Mouse (Mus musculus) midbrain, embryonic 13.5 days (tissue): Measurements from ENCODE around the gene Col27a1. TPM values are rescaled to one million over a fixed set of nuclear protein-coding genes. Genes with fewer than 3 reads are reported as not detected.

ENCODE experiments used
- ATAC-seq: fragments of 200-750 bp; cut with Nextera tagmentation; 2 replicates; pipeline ENCODE4 v1.8.0; 2017; ENCODE audit warnings: mild to moderate bottlenecking, moderate TSS enrichment, moderate library complexity
- H3K27ac ChIP-seq: fragments of 300-500 bp; sonication (generic); 2 replicates; pipeline ENCODE4 v1.5.1; 2015; ENCODE audit warnings: inconsistent platforms, mild to moderate bottlenecking, moderate library complexity
- H3K27me3 ChIP-seq: fragments of 300-500 bp; sonication (generic); 2 replicates; pipeline ENCODE4 v1.6.1; 2015; ENCODE audit warnings: mild to moderate bottlenecking, inconsistent platforms
- H3K36me3 ChIP-seq: fragments of 300-500 bp; sonication (generic); 2 replicates; pipeline ENCODE4 v1.6.1; 2015; ENCODE audit warnings: mild to moderate bottlenecking, inconsistent platforms
- H3K4me1 ChIP-seq: fragments of 300-500 bp; sonication (generic); replicated peaks from 2 replicates; pipeline ENCODE4 v1.6.1; 2015; ENCODE audit warnings: inconsistent platforms
- H3K4me2 ChIP-seq: fragments of 300-500 bp; sonication (generic); replicated peaks from 2 replicates; pipeline ENCODE4 v1.6.1; 2015; ENCODE audit warnings: moderate library complexity, mild to moderate bottlenecking, inconsistent platforms
- H3K4me3 ChIP-seq: fragments of 300-500 bp; sonication (generic); replicated peaks from 2 replicates; pipeline ENCODE4 v1.5.1; 2015; ENCODE audit warnings: mild to moderate bottlenecking, inconsistent platforms
- H3K9ac ChIP-seq: fragments of 300-500 bp; sonication (generic); replicated peaks from 2 replicates; pipeline ENCODE4 v1.6.1; 2015; ENCODE audit warnings: mild to moderate bottlenecking, inconsistent platforms
- H3K9me3 ChIP-seq: fragments of 300-500 bp; sonication (generic); 2 replicates; pipeline ENCODE4 v1.6.1; 2016; ENCODE audit warnings: mild to moderate bottlenecking, inconsistent platforms
- WGBS: fragments of 180-500 bp; shearing (Covaris S2); methylation state at CpG from one replicate; pipeline ENCODE4 v1.1.7; 2015; 5-methylcytosine and 5-hydroxymethylcytosine counted together
- polyA plus RNA-seq: library from polyadenylated mRNA; unstranded; fragments of >200 nt; fragmentation: Nextera tagmentation; extraction: Ambion mirVana; gene quantifications from 2 replicates; pipeline ENCODE4 v1.2.1, GENCODE M21; 2015

The Col27a1 gene
- polyA plus RNA-seq, 1 experiment from 2014 or later = 2.1 TPM

DNA sequence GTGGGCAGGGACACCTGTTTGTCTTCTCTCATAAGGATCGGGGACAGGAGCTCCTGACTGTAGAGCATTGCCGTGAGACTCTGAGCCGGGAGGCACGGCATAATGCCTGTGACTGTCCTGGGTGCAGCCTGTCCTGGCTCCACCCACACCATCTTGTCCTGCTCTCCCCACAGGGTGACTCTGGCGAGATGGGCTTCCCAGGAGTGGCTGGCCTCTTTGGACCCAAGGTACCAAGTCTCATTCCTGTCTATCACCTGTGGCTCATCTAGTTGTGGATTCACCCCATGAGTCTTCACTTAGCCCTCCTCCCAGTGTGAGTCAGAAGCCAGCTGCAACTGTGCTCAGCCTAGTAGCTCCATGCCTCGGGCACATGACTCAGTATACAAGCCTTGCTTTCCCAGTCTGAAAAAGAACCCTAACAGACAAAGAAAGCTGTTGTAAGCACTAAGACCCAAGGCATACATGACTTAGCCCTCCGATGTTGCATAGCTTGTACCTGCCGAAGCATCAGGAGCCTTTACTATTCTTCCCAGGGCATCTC is 109.5 kb downstream of the Col27a1 start:
- H3K4me1 ChIP-seq = no peaks in the 10 kb centered on the region
- H3K27me3 ChIP-seq = no peaks in the 10 kb centered on the region
- no peak overlapping the region for H3K9ac ChIP-seq
- H3K36me3 ChIP-seq = no peaks in the 10 kb centered on the region
- H3K27ac ChIP-seq = no peak overlapping the region
- no peak overlapping the region for H3K4me3 ChIP-seq
- 84% methylated on average over 8 of the region's 8 CpGs for WGBS
- no peak overlapping the region for H3K4me2 ChIP-seq
- no peak for ATAC-seq
- H3K9me3 ChIP-seq = 0 out of 2 replicates have a peak, but pooled peaks cover 5% of the 10 kb centered on the region

DNA sequence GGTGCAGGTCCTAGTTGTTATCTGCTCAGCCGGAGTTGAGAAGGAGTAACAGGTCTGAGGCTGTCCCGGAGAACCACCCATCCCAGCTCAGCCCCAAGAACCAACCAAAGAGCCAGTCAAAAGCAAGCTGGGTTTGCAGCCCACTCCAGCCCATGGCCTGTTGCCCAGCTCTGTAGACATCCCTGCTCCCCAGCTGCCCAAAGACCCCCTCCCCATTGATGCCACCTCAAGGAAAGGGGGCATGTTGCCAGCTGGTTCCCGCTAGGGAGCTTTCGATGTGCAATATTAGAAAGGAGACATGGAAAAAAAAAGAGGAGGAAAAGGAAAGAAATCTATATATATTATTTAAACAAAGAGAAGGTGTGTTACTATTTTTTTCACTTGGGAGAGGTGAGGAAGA is 119.6 kb downstream of the Col27a1 start:
- no peak for ATAC-seq
- 97% methylated on average over 4 of the region's 4 CpGs for WGBS

DNA sequence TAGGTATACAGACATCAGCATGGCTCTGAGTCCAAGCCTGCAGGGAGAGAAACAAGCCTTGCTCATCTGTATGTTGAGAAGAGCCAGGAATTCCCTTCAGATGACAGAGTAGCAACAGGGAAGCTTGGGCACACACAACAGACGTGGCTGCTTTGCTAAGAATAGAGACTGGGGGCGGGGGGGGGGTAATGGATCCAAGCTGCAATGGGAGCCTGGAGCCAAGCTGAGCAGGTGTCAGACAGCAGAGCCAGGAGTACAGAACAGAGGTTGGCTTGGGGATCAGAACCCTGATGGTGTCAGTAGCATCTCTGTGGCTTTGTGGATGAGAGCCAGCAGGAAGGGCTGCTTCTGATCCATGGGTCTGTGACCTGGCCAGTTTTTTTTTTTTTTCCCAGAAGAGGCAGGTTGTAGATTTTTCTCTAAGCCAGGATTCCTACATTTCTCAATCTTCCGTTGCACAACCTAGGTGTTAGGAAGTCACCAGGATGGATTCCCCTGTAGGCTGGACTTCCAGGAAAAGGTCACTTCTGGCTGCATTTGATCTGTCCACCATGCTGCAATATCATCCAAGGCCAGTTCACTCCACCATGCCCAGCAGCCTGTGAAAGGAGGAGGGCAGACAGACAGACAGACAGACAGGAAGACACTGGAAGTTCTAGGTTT is 124.7 kb downstream of the Col27a1 start:
- ATAC-seq = no peak
- Histone ChIP-seq H3K27me3 (no peaks in the 10 kb centered on the region), H3K36me3 (no peaks in the 10 kb centered on the region), H3K4me3 (no peak overlapping the region), H3K9me3 (no peaks in the 10 kb centered on the region), H3K4me2 (no peak overlapping the region), H3K4me1 (no peaks in the 10 kb centered on the region), H3K27ac (no peak overlapping the region), H3K9ac (no peak overlapping the region)
- 71% methylated on average over 3 of the region's 3 CpGs for WGBS

More for the DNA sequence above, 119.6 kb downstream of the Col27a1 start:
- no peak overlapping the region for H3K4me3 ChIP-seq
- no peaks in the 10 kb centered on the region for H3K27me3 ChIP-seq
- H3K4me2 ChIP-seq = no peak overlapping the region
- no peaks in the 10 kb centered on the region for H3K9me3 ChIP-seq
- H3K27ac ChIP-seq = no peak overlapping the region
- no peaks in the 10 kb centered on the region for H3K36me3 ChIP-seq
- H3K9ac ChIP-seq = no peak overlapping the region
- H3K4me1 ChIP-seq = no peaks in the 10 kb centered on the region

DNA sequence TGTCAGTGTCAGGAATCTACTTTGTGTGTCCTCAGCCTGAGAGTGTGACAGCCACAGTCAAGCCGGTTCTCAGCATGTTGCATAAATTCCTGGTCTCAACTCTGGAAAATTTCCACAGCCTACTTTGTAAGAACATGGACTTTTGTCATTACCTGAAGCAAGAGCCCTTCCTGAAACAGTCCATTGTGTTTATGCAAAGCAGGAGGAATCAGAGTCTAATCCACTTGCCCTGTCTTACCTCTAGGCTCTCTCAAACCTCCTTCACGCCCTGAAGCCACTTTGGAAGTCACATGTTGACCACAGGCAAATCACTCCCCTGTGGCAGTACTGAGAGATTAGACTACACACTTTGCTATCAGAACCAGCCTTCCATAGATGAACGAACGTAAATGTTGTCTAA is 128.7 kb downstream of the Col27a1 start:
- H3K9ac ChIP-seq = no peak overlapping the region
- H3K9me3 ChIP-seq = no peaks in the 10 kb centered on the region
- no peak overlapping the region for H3K27ac ChIP-seq
- no peak for ATAC-seq
- no peaks in the 10 kb centered on the region for H3K36me3 ChIP-seq
- H3K4me1 ChIP-seq = no peaks in the 10 kb centered on the region
- no peaks in the 10 kb centered on the region for H3K27me3 ChIP-seq
- no peak overlapping the region for H3K4me3 ChIP-seq
- 70% methylated on average over 4 of the region's 4 CpGs for WGBS
- no peak overlapping the region for H3K4me2 ChIP-seq

DNA sequence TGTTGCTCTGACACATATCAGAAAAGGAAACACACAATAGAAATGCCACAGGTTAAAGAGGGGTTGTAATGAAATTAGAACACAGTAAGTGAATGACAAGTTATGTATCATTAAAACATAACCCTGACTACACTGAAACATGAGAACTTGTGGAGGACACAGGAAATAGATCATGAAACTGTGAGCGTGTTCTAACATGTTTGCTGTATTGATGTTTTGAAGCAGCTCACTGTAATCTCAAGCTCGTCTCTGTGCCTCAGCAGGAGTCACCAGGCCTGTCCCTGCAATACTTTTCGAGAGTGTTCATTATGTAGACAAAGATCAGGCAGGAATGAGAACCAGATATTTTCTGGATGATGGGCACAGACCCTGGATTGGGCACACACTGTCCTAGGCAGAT is 129.8 kb downstream of the Col27a1 start:
- no peaks in the 10 kb centered on the region for H3K36me3 ChIP-seq
- no peak overlapping the region for H3K4me2 ChIP-seq
- WGBS = 75% methylated on average over 3 of the region's 3 CpGs

DNA sequence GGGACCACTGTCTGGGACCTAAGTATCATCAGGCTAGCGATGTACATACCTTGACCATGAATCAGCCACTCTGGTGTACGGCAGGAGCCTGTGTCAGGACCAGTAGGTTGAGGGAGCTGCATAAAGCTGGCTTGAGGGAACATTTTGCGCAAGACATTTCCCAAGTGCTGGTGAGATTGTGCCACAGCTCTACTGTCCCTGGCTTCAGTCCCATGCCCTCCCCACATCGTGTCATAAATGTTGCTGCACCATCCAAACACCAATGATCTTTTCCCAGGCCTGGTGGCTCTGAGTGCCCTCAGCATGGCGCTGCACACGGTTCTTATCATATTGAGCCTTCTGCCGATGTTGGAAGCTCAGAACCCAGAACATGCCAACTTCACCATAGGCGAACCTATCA is 130.5 kb downstream of the Col27a1 start, which contains the start of gene Orm1:
Gene Orm1, plus strand, starts transcription at position 266 of the 400 bp plus-strand sequence.
- H3K9ac ChIP-seq = no peak within 1 kb of the TSS
- 89% methylated on average over 8 of the region's 8 CpGs for WGBS
- H3K4me3 ChIP-seq = no peak within 1 kb of the TSS
- ATAC-seq = no peak
- no peaks in the 10 kb centered on the region for H3K4me1 ChIP-seq
- H3K27me3 ChIP-seq = no peaks in the 10 kb centered on the region
- H3K4me2 ChIP-seq = no peak within 1 kb of the TSS
- no peaks in the 10 kb centered on the region for H3K36me3 ChIP-seq
- H3K9me3 ChIP-seq = no peaks in the 10 kb centered on the region
- no peak within 1 kb of the TSS for H3K27ac ChIP-seq

More for the DNA sequence above, 129.8 kb downstream of the Col27a1 start:
- Histone ChIP-seq H3K9me3 (no peaks in the 10 kb centered on the region), H3K4me3 (no peak overlapping the region), H3K9ac (no peak overlapping the region), H3K27me3 (no peaks in the 10 kb centered on the region), H3K4me1 (no peaks in the 10 kb centered on the region), H3K27ac (no peak overlapping the region)
- ATAC-seq = no peak

DNA sequence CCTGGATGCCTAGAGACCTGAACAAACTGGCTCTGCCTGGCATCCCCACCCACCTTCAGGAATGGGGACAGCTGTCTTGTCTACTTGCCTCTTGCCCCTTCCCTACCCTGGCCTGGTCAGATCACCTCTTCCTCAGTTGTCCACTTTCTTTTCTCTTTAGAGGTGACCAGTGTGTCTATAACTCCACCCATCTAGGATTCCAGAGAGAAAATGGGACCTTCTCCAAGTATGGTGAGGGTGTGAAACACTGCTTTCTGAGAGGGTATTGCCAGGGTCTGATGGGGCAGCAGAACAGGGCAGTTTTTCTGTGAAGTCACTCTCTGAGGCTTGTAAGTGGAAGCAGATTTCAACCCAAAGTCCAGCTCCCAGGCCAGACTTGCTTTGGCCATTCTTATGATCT is 131.5 kb downstream of the Col27a1 start:
- Histone ChIP-seq H3K27me3 (no peaks in the 10 kb centered on the region), H3K9me3 (no peaks in the 10 kb centered on the region), H3K36me3 (no peaks in the 10 kb centered on the region), H3K4me1 (no peaks in the 10 kb centered on the region), H3K4me3 (no peak overlapping the region), H3K4me2 (no peak overlapping the region), H3K9ac (no peak overlapping the region), H3K27ac (no peak overlapping the region)
- no peak for ATAC-seq

DNA sequence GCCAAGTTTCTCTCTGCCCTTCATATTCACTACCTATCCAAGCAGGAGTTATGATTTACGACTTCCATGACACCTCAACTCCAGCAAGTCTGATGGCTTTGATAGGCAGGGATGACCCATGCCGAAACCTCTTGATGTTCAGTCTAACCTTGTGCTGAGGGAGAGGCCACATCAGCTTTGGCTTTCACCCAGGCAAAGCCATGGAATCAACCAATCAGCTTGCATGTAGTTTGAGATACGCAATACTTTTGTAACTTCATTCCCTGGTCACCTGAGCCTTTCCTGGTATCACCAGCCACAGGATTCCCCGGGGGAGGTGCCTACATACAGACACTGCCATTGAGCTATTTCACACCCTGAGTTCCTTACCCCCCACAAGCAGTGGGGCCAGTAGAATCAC is 132.9 kb downstream of the Col27a1 start:
- H3K27me3 ChIP-seq = no peaks in the 10 kb centered on the region
- H3K9ac ChIP-seq = no peak overlapping the region
- no peak for ATAC-seq
- H3K4me1 ChIP-seq = no peaks in the 10 kb centered on the region
- H3K36me3 ChIP-seq = no peaks in the 10 kb centered on the region
- H3K4me3 ChIP-seq = no peak overlapping the region
- no peak overlapping the region for H3K4me2 ChIP-seq
- H3K27ac ChIP-seq = no peak overlapping the region
- WGBS = 90% methylated on average over 4 of the region's 4 CpGs
- no peaks in the 10 kb centered on the region for H3K9me3 ChIP-seq

DNA sequence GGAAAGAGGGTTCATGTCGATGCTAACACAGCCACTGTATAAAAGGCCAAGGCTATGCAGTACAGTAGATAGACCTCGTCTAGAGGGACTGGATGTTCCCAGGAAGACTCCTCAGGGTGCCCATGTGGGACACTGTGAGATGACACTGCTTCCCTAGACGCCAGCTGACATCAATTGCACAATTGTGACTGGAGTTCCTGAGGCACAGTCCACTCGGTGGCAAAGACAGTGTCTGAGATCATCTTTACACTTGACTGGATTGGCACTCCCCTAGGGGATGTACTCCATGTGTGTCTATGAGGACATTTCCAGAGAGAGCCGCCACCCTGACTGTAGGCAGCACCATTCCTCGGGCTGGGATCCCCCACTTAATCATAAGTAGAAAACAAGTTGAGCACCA is 134.7 kb downstream of the Col27a1 start:
- Histone ChIP-seq H3K36me3 (no peaks in the 10 kb centered on the region), H3K4me1 (no peaks in the 10 kb centered on the region), H3K9me3 (no peaks in the 10 kb centered on the region), H3K4me2 (no peak overlapping the region), H3K4me3 (no peak overlapping the region), H3K27me3 (no peaks in the 10 kb centered on the region), H3K9ac (no peak overlapping the region), H3K27ac (no peak overlapping the region)
- WGBS = 76% methylated on average over 6 of the region's 6 CpGs
- no peak for ATAC-seq

DNA sequence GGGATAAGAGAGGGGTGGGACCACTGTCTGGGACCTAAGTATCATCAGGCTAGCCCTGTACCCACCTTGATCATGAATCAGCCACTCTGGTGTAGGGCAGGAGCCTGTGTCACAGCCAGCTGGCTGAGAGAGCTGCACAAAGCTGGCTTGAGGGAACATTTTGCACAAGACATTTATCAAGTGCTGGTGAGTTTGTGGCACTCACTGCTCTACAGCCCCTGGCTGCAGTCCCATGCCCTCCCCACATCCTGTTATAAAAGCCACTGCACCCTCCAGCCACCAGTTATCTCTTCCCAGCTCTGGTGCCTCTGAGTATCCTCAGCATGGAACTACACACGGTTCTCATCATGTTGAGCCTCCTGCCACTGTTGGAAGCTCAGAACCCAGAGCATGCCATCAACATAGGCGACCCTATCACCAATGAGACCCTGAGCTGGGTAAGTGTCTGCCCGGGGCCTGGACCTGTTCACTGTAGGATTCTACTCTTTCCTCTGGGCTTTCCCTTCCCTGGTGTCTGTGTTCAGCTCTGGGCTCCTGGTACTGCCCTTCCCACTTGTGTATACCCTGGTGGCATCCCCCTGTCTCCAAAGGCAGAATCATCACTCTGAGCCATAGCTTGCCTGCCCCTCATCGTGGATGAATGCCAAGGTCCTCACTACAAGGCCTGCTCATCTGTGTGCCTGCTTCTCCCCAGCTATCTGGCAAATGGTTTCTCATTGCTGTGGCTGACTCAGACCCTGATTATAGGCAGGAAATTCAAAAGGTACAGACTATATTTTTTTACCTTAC is 142.3 kb downstream of the Col27a1 start, which contains the start of gene Orm3:
Gene Orm3, plus strand, starts transcription at position 286 of the 789 bp plus-strand sequence.
- Histone ChIP-seq H3K27ac (no peak within 1 kb of the TSS), H3K4me2 (no peak within 1 kb of the TSS), H3K9ac (no peak within 1 kb of the TSS), H3K27me3 (no peaks in the 10 kb centered on the region), H3K4me1 (0 out of 2 replicates have a peak, but pooled peaks cover 4% of the 10 kb centered on the region), H3K9me3 (no peaks in the 10 kb centered on the region), H3K4me3 (no peak within 1 kb of the TSS), H3K36me3 (no peaks in the 10 kb centered on the region)
- ATAC-seq = no peak
- 84% methylated on average over 4 of the region's 4 CpGs for WGBS

DNA sequence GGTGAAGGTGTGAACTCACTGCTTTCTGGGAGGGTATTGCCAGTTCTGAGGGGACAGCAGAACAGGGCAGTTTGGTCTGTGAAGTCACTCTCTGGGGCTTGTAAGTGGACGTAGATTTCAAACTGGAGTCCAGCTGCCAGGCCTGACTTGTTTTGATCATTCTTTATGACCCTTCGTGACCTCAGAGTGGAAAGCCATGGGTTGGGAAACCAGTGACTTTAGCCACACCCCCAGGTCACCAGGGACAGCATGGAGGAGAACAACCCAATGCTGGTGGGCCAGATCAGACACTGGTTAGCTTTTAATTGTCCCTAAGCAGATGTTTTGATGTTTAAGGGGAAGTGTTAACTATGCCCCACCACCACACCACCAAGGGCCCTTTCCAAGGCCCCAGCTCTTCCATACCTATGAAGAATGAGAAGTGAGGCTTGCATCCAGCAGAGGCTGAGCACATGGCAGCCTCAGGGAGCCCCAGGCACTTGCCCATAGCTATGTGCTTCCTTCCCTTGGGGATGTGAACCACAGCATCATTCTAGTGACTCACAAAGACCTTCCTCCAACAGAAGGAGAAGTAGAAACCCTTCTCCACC is 143.3 kb downstream of the Col27a1 start:
- Histone ChIP-seq H3K27ac (no peak overlapping the region), H3K4me1 (0 out of 2 replicates have a peak, but pooled peaks cover 4% of the 10 kb centered on the region), H3K4me2 (no peak overlapping the region), H3K9ac (no peak overlapping the region), H3K27me3 (no peaks in the 10 kb centered on the region), H3K4me3 (no peak overlapping the region), H3K9me3 (no peaks in the 10 kb centered on the region), H3K36me3 (no peaks in the 10 kb centered on the region)
- 57% methylated on average over 2 of the region's 2 CpGs for WGBS
- ATAC-seq = no peak

DNA sequence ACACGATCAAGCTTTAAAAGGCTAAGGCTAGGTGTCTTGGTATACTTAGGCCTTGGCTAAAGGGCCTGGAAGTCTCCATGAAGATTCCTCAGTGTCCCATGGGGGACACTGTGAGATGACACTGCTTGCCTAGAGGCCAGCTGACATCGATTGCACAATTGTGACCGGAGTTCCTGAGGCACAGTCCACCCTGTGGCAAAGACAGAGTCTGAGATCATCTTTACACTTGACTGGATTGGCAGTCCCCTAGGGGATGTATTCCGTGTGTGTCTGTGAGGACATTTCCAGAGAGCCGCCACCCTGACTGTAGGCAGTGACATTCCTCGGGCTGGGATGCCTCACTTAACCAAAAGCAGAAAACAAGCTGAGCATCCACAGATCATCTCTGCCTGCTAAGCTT is 146.1 kb downstream of the Col27a1 start:
- no peak for ATAC-seq
- no peak overlapping the region for H3K9ac ChIP-seq
- 75% methylated on average over 6 of the region's 6 CpGs for WGBS
- no peaks in the 10 kb centered on the region for H3K9me3 ChIP-seq
- H3K4me1 ChIP-seq = 0 out of 2 replicates have a peak, but pooled peaks cover 4% of the 10 kb centered on the region
- H3K4me3 ChIP-seq = no peak overlapping the region
- H3K4me2 ChIP-seq = no peak overlapping the region
- H3K36me3 ChIP-seq = no peaks in the 10 kb centered on the region
- no peak overlapping the region for H3K27ac ChIP-seq
- H3K27me3 ChIP-seq = no peaks in the 10 kb centered on the region
